Mouse (Mus musculus) gastrocnemius, adult 2 months (tissue): ENCODE data around the gene Tctex1d4. TPM values are rescaled to one million over a fixed set of nuclear protein-coding genes. Genes with fewer than 3 reads are reported as not detected.

Experiments used
- DNase-seq: peaks from one replicate; pipeline ENCODE4 v3.0.0; 2022
- H3K27ac ChIP-seq: fragments of 200-600 bp; 2 replicates; pipeline ENCODE4 v1.8.1; 2022; ENCODE audit warnings: mild to moderate bottlenecking
- H3K4me3 ChIP-seq: fragments of 200-600 bp; 2 replicates; pipeline ENCODE4 v1.8.1; 2022; ENCODE audit warnings: mild to moderate bottlenecking, moderate library complexity
- CTCF ChIP-seq: fragments of 200-600 bp; IDR thresholded peaks from 2 replicates; pipeline ENCODE4 v1.8.1; 2022; ENCODE audit warnings: antibody characterized with exemption, mild to moderate bottlenecking, moderate library complexity
- intact Hi-C: fragments of 180-260 bp; cut with DNase I; formaldehyde crosslinking; loops from one replicate; pipeline ENCODE4 v1.15.1; 2025
- long read RNA-seq, 2 experiments: library from polyadenylated mRNA; stranded (forward); transcript quantifications; one replicate each; pipeline ENCODE4 v2.0.0; 2021
- total RNA-seq, 2 experiments: library from RNA; stranded (reverse); gene quantifications; 2 replicates each; pipeline ENCODE4 v1.2.3; 2021

The Tctex1d4 gene
- not detected for total RNA-seq
- long read RNA-seq, experiment 1: 0 reads
- long read RNA-seq, experiment 2, partial matches to known transcripts: 0 of 1 reads
- long read RNA-seq, experiment 2, other reads (novel, unspliced or antisense): 1 of 1 reads

DNA sequence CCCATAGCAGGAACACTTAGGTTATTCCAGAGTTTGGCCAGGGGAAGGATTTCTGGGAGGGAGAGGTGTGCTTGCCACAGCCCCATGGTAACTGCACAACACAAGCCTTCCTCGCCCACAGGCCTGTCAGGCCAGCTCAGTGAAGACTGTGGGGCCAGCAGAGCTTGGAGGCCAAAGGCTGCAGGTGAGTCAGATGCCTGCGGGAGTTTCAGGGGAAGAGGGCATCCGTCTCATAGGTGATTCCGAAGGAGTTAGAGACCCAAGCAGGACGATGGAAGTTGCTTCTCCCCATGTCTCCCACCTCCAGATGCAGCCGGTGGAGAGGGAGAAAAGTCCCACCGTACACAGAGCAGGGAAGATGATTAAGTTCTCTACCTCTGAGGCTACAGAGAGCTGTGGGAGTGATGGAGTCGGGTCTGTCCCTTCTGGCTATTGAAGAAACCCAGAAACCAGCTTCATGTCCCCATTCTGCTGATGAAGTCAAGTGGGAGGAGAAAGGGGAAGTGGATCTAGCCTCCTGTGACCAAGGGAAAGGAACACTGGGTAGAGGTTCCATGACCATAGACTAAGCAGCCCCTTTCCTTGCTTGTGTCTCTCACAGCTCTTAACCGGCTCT lies at the start of gene Tctex1d4:
Gene Tctex1d4 (plus strand): TSS at position 120 of the 616 bp plus-strand sequence.
- no peak for DNase-seq
- peak within 1 kb of the TSS; percentile 54 for H3K4me3 ChIP-seq
- intact Hi-C loops: no loop called here
- no peak for TF ChIP-seq CTCF
- H3K27ac ChIP-seq: peak within 1 kb of the TSS; percentile 92

DNA sequence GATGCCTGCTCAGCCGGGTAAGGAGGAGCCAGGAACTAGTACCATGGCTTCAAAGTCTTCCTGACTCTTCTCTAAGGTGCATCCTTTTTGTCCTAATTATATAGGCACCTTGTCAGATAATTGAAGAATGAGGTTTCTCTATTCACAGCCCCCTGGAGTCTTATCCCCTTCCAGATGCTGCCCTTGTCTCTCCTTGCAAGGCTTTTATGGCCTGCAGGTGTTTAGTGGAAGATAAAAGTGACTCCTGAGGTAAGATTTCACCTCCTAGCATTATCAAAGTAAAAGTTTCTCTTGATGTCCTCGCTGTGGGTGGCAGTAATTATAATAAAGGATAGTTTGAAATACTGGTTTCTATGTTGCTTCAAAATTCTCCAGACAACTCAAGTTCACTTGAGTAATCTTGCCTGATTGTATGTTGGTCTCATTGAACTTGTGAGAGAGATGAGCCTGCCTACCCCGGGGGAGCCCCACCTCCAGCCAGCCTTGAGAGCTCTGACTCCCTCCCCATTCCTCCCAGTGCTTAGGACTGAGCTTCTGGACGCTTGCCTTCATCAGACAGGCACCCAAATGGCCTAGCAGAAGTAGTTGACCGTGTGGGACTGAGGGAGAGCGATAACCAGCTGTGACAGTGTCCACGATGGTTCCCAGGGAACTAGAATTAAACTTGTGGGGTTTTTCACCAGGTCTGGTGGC lies 38.5 kb upstream of the Tctex1d4 start:
- no peak for DNase-seq
- Histone ChIP-seq H3K27ac (no peak overlapping the region), H3K4me3 (no peak overlapping the region)
- no peak for TF ChIP-seq CTCF
- intact Hi-C loops: no loop called here

DNA sequence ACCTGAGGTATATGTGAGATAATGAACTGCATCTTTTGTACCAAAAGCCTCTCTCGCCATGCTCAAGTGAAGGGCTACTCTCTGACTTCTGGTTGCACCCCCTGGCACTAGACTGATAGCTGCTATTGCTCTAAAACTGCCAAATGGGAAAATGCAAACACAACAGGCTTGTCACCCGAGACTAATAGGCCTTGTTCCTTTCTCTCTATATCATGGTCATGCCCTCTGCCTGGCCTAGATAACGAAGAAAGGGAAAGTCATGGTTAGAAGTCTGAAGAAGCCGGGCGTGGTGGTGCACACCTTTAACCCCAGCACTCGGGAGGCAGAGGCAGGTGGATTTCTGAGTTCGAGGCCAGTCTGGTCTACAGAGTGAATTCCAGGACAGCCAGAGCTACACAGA lies 36.0 kb upstream of the Tctex1d4 start:
- no peak overlapping the region for H3K27ac ChIP-seq
- no peak for DNase-seq
- intact Hi-C loops: no loop called here
- no peak for TF ChIP-seq CTCF
- no peak overlapping the region for H3K4me3 ChIP-seq

- DNase-seq: no peak
- Histone ChIP-seq H3K4me3 (no peak overlapping the region), H3K27ac (peak overlapping the region; percentile 66)
- TF ChIP-seq CTCF: no peak
- intact Hi-C loops: no loop called here
Observed at GRCm38 (mm10) chr4:117094626-117095361, 31.8 kb upstream of the Tctex1d4 start.

DNA sequence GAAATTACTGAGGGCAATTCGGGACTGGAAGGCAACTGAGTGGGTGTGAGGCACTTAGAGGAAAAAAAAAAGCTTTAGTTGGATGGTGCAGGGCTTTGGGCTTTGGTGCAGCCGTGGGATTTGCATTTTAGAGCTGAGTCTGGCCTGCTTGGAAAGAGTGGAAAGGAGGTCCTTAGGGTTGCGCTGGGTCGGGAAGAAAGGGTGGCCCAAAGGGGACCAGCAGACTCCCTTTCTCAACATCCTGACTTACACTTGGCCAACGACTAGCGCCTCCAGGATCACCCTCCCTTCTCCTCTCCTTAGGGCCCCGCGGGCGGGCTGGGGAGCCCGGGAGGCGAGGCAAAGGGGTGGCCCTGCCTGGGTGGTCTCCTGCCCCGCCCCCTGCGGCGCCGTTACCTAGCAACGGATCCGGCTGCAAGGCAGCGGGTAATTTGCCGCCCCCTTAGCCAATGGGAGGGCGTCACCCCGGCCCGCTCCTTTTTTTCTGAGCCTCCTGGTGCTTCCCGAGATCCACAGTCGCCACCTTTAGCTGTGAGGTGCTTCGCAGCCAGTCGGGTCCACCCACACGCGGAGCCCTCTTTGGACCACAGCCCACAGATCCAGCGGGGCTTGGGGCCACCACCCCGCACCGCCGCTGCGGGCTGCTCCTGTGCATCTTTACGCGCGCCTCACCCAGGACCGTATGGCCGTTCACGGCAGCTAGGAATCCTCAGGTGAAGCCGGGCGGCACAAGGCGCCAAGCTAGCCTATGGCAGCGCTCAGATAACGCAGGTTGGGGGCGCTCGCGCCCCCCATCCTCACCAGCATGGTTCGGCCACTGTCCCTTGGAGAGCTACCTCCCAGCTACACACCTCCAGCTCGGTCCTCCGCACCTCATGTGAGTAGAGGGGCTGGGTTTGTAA lies 30.8 kb upstream of the Tctex1d4 start, which contains the start of gene Ptch2:
Gene Ptch2 (plus strand): TSS at position 525 of the 902 bp plus-strand sequence.
- peak within 1 kb of the TSS; percentile 66 for H3K27ac ChIP-seq
- intact Hi-C loops: no loop called here
- peak within 1 kb of the TSS; percentile 76 for H3K4me3 ChIP-seq
- TF ChIP-seq CTCF: no peak
- DNase-seq: peak; percentile 81

GRCm38 (mm10) chr4:117096666-117097065 lies 29.9 kb upstream of the Tctex1d4 start:
- intact Hi-C loops: no loop called here
- TF ChIP-seq CTCF: no peak
- H3K27ac ChIP-seq: peak overlapping the region; percentile 66
- peak overlapping the region; percentile 76 for H3K4me3 ChIP-seq
- no peak for DNase-seq

- peak; percentile 46 for DNase-seq
- Histone ChIP-seq H3K27ac (peak overlapping the region; percentile 57), H3K4me3 (peak overlapping the region; percentile 21; the same call in 1 of the 2 replicates)
- intact Hi-C loops: no loop called here
- TF ChIP-seq CTCF: no peak
Observed at GRCm38 (mm10) chr4:117097969-117098763, 28.4 kb upstream of the Tctex1d4 start.

DNA sequence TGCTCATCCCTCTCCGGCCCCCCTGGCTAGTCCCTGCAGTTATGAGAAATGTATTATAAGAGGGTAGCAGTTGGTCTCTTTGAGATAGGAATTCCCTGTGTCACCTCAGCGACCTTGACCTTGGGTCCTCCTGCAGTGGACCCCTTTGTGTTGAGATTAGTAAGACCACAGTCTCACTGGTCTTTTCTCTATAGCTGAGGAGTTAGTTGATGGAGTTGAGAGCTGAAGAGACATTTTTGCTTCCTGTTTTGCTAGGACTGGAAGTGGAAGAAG lies 27.9 kb upstream of the Tctex1d4 start:
- peak overlapping the region; percentile 21; the same call in 1 of the 2 replicates for H3K4me3 ChIP-seq
- TF ChIP-seq CTCF: no peak
- peak overlapping the region; percentile 57; the same call in 1 of the 2 replicates for H3K27ac ChIP-seq
- intact Hi-C loops: no loop called here
- DNase-seq: no peak

- no peak overlapping the region for H3K27ac ChIP-seq
- TF ChIP-seq CTCF: no peak
- no peak for DNase-seq
- intact Hi-C loops: no loop called here
- H3K4me3 ChIP-seq: no peak overlapping the region
Observed at GRCm38 (mm10) chr4:117100036-117100435, 26.6 kb upstream of the Tctex1d4 start.

GRCm38 (mm10) chr4:117101218-117101617 lies 25.4 kb upstream of the Tctex1d4 start:
- intact Hi-C loops: no loop called here
- no peak for DNase-seq
- peak overlapping the region; percentile 48; the same call in 1 of the 2 replicates for H3K27ac ChIP-seq
- H3K4me3 ChIP-seq: no peak overlapping the region
- peak; percentile 45 for TF ChIP-seq CTCF

DNA sequence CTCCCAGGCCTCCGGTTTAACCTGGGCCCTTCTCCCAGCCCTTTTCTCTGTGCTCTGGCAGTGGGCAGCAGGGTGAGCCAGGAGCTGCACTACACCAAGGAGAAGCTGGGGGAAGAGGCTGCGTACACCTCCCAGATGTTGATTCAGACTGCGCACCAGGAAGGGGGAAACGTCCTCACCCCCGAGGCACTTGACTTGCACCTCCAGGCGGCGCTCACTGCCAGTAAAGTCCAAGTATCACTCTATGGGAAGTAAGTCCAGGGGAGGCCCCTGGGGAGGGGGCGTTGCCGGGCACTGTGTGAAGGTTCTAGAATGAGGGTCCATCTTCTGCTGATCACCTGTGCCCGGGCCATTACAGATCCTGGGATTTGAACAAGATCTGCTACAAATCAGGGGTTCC lies 21.9 kb upstream of the Tctex1d4 start:
- H3K27ac ChIP-seq: no peak overlapping the region
- intact Hi-C loops: no loop called here

GRCm38 (mm10) chr4:117105127-117105526 lies 21.5 kb upstream of the Tctex1d4 start:
- no peak for DNase-seq
- no peak overlapping the region for H3K4me3 ChIP-seq
- intact Hi-C loops: no loop called here
- H3K27ac ChIP-seq: no peak overlapping the region
- TF ChIP-seq CTCF: no peak

More for the DNA sequence above, 21.9 kb upstream of the Tctex1d4 start:
- TF ChIP-seq CTCF: no peak
- no peak for DNase-seq
- no peak overlapping the region for H3K4me3 ChIP-seq
